Mouse (Mus musculus) T-helper 17 cell (primary cell): ENCODE results near the gene Galnt12.

ENCODE experiments used
- in situ Hi-C, 2 experiments: fragments of 300-600 bp; cut with MboI, MseI; formaldehyde crosslinking; loops; 1 replicate in 1 of 2; 2 replicates in 1 of 2; pipeline ENCODE4 v1.15.1; 2025; ENCODE audit warnings: high pct_unique_total_duplicates in 2 of 2

The Galnt12 gene

DNA sequence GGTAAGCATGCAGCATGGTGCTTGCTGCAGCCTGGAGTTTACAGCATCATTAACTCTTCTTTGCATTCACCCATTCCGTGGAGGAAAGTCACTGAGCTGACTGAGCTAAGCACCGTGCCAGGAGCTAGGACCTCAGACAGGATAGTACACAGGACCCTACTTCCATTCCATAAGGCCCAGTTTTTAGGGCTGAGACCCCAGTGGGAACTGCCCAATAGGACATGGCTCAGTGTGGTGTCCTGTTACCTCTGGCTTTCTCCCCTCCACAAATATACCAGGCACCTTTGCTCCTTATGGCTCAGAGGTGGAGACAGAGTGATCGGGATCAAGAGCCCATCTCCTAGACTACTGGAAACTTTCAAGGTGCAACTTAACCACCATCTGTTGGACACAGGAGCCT, 59.1 kb downstream of the Galnt12 start:
- in situ Hi-C loops: no loop called here

DNA sequence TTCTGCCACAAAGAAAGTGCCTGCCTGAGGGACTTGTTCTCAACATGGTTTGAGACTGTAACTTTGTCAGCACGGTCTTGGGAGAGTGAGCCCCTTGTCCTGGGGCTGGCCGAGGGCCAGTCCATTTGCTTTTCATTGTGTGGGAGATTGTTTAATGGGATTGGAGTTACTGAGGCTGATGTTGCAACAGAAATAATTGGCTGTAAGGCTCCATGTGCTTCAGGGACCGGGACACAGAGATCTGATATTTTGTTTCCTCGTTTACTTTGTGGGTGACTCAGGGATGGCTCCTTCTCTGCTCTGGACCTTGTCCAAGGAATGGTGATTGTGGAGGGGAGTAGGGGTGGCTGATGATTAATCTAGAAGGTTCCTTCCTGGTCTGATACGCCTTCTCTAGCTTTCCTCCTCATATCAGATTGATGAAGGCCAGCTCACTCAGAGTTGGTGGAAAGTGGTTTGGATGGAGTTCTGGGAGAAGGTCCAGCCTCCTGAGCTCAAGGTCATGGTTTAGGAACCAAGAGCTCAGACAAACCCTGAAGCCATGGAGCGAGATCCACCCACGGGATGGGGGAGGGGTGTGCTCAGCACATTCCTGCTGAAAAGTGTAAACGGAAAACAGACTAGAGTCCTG, 60.0 kb downstream of the Galnt12 start:
- in situ Hi-C loops: no loop called here

DNA sequence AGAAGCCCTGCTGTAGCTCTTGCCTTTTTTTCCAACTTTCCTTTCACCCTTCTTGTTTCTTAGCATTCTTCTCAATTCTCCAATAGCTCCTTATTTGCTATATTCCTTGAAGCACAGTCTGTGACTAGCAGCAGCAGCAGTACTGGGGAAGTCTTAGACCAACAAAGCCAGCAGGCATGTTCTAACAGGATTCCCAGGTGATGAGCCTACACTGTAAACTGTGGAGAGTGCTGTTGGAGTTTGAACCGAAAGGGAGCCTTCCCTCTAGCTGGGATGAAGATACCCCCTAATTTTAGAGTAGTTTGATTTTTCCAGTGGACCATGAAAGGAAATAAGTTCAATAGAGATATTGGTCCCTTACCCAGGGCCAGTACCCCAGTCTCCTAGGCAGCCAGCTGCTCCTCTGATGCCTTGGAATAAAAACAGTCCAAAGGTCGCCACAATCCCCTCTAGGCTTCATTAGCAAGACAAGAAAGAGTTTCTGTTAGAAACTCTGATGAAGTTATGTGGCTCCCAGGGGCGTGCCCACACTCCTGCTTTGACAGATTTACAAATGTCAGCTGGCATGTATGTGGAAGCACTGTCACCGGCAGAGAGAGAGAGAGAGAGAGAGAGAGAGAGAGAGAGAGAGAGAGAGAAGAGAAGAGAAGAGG, 69.5 kb downstream of the Galnt12 start:
- in situ Hi-C loops: no loop called here

DNA sequence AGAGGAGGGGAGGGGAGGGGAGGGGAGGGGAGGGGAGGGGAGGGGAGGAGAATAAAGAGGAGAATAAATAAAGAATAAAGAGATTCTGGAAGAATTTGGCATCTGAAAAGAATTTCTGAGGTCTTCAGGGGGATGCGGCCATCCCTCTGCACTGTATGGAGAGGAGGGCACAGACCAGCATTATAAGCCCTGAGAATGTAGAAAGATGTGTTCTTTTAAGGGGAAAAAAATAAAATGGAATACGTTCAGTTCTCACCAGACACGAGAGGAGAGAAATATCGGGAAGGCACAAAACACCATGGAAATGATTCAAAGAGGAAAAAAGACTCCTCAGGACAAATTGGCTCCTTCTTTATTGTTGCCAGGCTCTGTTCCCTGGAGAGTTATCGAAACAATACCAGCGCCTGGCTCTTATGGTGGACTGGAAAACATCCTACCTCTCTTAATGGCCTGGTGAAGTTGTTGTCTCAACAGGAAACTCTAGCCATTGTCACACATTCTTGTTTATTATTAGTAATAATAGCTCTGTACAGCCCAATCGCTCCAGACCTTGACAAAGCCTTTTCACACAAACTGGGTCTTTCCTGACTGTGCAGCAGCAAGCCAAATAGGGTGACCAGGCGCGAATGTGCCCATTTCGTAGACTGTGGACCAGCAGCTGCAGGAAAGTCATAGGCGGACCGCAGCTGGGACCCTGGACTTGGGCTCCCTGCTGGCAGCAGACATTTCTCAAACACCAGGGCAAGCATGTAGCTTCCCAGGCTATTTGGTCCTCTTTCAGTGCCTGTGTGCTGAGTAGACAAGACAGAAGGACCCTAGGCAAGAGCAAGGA, 70.3 kb downstream of the Galnt12 start:
- in situ Hi-C loops: no loop called here

DNA sequence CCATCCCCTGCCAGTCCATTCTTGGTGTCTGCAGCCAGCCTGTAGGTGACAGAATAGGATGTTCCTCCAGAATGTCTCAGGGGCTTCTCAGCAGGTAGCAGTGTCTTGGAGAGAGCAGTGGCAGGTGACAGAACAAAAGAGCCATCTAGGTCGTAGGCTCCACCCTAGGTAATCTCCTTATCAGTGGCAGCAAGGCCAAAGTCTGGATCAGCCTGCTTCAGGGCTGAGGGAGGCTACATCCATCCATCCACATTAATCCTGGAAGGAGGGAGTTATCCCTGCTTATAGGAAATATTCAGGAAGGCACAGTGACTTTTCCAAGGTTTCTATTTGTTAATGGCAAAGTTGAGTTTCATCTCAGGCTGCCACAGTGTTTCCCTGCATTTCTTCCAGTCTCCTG, 80.6 kb downstream of the Galnt12 start:
- in situ Hi-C loops: no loop called here
